Mouse (Mus musculus) ovary, adult 10 weeks (tissue): ENCODE results near the gene Hamp. TPM values are rescaled to one million over a fixed set of nuclear protein-coding genes. Genes with fewer than 3 reads are reported as not detected.

Experiments used
- polyA plus RNA-seq: library from polyadenylated mRNA; stranded (reverse); fragments of 350-450 nt; fragmentation: Illumina TruSeq; extraction: RNeasy Lipid Tissue Mini Kit (QIAGEN cat#74804); gene quantifications from one replicate; pipeline ENCODE4 v1.2.3, GENCODE M21; 2014

The Hamp gene
- polyA plus RNA-seq = not detected

DNA sequence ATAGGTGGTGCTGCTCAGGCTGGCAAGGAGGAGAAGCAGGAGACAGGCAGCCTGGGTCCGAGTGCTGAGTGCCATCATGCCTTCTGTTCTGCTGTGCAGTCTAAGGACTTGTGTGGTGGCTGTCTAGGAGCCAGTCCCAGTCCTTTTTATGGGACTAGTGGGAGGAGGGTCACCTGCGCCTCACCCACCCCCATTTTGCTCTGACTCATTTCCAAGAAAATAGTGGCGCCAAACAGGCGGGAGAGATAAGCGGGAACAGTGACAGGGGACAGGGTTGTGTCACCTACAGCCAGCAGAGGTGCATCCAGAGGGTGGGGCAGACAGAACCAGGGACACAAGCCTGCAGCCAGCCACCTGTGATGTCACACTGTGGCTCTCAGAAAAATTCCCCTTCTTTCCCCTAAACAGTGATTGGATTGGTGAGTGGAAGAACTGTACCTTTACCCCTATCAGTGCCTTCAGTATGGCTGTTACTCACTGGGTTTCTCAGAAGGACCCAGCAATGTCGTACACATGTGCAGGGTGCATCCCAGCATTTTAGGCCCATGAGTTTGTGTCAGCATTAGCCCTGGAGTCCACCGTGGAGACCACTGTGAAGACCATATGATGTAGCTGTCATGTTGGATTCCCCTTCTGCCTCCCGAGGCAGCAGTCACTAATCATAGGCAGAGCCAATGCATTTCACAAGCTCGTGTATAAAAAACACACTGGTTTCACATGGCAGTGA, at the start of gene Hamp:
Gene Hamp, minus strand, starts transcription at position 124 of the 727 bp plus-strand sequence.

GRCm38 (mm10) chr7:30973501-30974289, 29.9 kb upstream of the Hamp start, which contains the start of gene Fam187b:
Gene Fam187b, plus strand, starts transcription at chr7:30973790.

GRCm38 (mm10) chr7:30973251-30973500, 29.3 kb upstream of the Hamp start, which contains the start of gene Lsr:
Gene Lsr, minus strand, starts transcription at chr7:30973464.

DNA sequence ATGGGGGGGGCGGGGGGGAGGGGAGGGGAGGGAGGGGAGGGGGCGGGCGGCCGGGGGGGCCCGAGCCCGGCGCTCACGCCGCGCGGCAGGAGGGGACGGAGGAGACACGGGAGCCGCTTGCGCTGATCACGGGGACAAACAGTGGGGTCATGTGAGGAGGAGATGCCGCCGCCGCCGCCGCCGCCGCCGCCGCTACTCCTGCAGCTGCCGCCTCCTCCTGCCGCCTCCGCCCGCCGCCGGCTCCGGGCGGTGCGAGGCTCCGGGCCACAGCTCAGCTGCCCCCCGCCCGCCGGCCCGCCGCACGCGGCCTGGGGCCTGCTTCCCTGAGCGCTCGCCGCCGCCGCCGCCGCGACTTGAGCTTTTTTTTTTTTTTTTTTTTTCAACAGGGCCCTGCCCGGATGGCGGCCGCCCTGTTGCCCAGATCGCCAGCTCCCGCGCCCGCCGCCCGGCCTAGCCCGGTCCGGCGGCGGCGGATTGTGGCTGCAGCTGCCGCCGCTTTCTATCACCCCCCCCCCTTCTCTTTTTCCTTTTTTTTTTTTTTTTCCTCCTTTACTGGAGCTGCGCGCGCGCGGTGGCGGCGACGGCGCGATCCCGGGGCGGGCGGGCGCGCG, 13.0 kb upstream of the Hamp start, which contains the start of gene Usf2:
Gene Usf2, minus strand, starts transcription at position 48 of the 611 bp plus-strand sequence.

GRCm38 (mm10) chr7:30924581-30924980, 19.3 kb downstream of the Hamp start, which contains the start of gene Hamp2:
Gene Hamp2, minus strand, starts transcription at chr7:30924681.

GRCm38 (mm10) chr7:30914732-30915131, 29.1 kb downstream of the Hamp start, which contains the start of gene Mag:
Gene Mag, minus strand, starts transcription at chr7:30914873.

Other genes with a start within 250 kb of the Hamp start
- gene 2200002J24Rik, start 245.1 kb downstream of the Hamp start, polyA plus RNA-seq = not detected
- not detected for gene Atp4a, start 231.8 kb downstream of the Hamp start, polyA plus RNA-seq
- gene Tmem147, start 214.5 kb downstream of the Hamp start, polyA plus RNA-seq = 12.8 TPM
- not detected for gene Gapdhs, start 200.4 kb downstream of the Hamp start, polyA plus RNA-seq
- gene Sbsn, start 192.6 kb downstream of the Hamp start, polyA plus RNA-seq = 1.2 TPM
- gene Dmkn, start 180.3 kb downstream of the Hamp start, polyA plus RNA-seq = 16.0 TPM
- gene Krtdap, start 156.1 kb downstream of the Hamp start, polyA plus RNA-seq = not detected
- 0.23 TPM for gene Ffar2, start 120.3 kb downstream of the Hamp start, polyA plus RNA-seq
- gene Ffar3, start 87.9 kb downstream of the Hamp start, polyA plus RNA-seq = not detected
- gene Ffar1, start 82.5 kb downstream of the Hamp start, polyA plus RNA-seq = not detected
- 4.0 TPM for gene Cd22, start 63.7 kb downstream of the Hamp start, polyA plus RNA-seq
- gene Mag, start 29.2 kb downstream of the Hamp start, polyA plus RNA-seq = not detected
- not detected for gene Hamp2, start 19.4 kb downstream of the Hamp start, polyA plus RNA-seq
- gene Usf2, start 12.8 kb upstream of the Hamp start, polyA plus RNA-seq = 67.2 TPM
- gene Lsr, start 29.4 kb upstream of the Hamp start, polyA plus RNA-seq = 1.8 TPM
- 0.71 TPM for gene Fam187b, start 29.8 kb upstream of the Hamp start, polyA plus RNA-seq
- gene Fxyd5, start 98.4 kb upstream of the Hamp start, polyA plus RNA-seq = 6.0 TPM
- gene Fxyd7, start 107.4 kb upstream of the Hamp start, polyA plus RNA-seq = not detected
- gene Fxyd1, start 113.2 kb upstream of the Hamp start, polyA plus RNA-seq = 4.9 TPM
- gene Lgi4, start 115.3 kb upstream of the Hamp start, polyA plus RNA-seq = 0.43 TPM
- gene Fxyd3, start 132.7 kb upstream of the Hamp start, polyA plus RNA-seq = 6.1 TPM
- not detected for gene Hpn, start 171.3 kb upstream of the Hamp start, polyA plus RNA-seq
- 0.48 TPM for gene Scn1b, start 183.0 kb upstream of the Hamp start, polyA plus RNA-seq
- gene Gramd1a, start 211.9 kb upstream of the Hamp start, polyA plus RNA-seq = 4.4 TPM